Mouse (Mus musculus) thymus, postnatal 36 days (tissue): ENCODE data around the gene Col28a1.
"Not testable (repeated sequence)": the region's sequence is repeated elsewhere in the genome, so short reads cannot be mapped to it uniquely, and the experiment has no call there.

Source experiments
- DNase-seq, 2 experiments: peaks; one replicate each; pipeline ENCODE4 v3.0.0; 2022; ENCODE audit warnings: mixed read lengths in 2 of 2

The Col28a1 gene

GRCm38 (mm10) chr6:7983646-7983979, 208.8 kb downstream of the Col28a1 start:
- DNase-seq = peak; percentile 71 to 75

GRCm38 (mm10) chr6:7982958-7983645, 209.3 kb downstream of the Col28a1 start:
- DNase-seq = not testable (repeated sequence)

- DNase-seq = no peak
Observed at GRCm38 (mm10) chr6:7971020-7971760, 221.2 kb downstream of the Col28a1 start.

GRCm38 (mm10) chr6:7969376-7969775, 223.0 kb downstream of the Col28a1 start:
- no peak for DNase-seq

GRCm38 (mm10) chr6:7965833-7966522, 226.4 kb downstream of the Col28a1 start:
- DNase-seq = no peak

- DNase-seq = no peak
Observed at GRCm38 (mm10) chr6:7962749-7963148, 229.7 kb downstream of the Col28a1 start.

GRCm38 (mm10) chr6:7952208-7952607, 240.2 kb downstream of the Col28a1 start:
- DNase-seq = no peak

GRCm38 (mm10) chr6:7951778-7952177, 240.6 kb downstream of the Col28a1 start:
- DNase-seq = no peak
